Mouse (Mus musculus) brain, embryonic 14.5 days (tissue): Measurements from ENCODE around the gene Syne4.

Experiments used
- CTCF ChIP-seq: fragments of 200-500 bp; IDR thresholded peaks from 2 replicates; pipeline ENCODE4 v1.5.1; 2012; ENCODE audit warnings: inconsistent platforms, mild to moderate bottlenecking, moderate library complexity, borderline replicate concordance; ENCODE audit not compliant: insufficient read depth, insufficient read length; ENCODE audit errors: extremely low read depth
- POLR2A ChIP-seq: fragments of 200-500 bp; IDR thresholded peaks from 2 replicates; pipeline ENCODE4 v1.6.1; 2012; ENCODE audit warnings: mild to moderate bottlenecking, inconsistent platforms, borderline replicate concordance; ENCODE audit not compliant: poor library complexity, insufficient read depth, insufficient read length, severe bottlenecking; ENCODE audit errors: extremely low read depth

DNA sequence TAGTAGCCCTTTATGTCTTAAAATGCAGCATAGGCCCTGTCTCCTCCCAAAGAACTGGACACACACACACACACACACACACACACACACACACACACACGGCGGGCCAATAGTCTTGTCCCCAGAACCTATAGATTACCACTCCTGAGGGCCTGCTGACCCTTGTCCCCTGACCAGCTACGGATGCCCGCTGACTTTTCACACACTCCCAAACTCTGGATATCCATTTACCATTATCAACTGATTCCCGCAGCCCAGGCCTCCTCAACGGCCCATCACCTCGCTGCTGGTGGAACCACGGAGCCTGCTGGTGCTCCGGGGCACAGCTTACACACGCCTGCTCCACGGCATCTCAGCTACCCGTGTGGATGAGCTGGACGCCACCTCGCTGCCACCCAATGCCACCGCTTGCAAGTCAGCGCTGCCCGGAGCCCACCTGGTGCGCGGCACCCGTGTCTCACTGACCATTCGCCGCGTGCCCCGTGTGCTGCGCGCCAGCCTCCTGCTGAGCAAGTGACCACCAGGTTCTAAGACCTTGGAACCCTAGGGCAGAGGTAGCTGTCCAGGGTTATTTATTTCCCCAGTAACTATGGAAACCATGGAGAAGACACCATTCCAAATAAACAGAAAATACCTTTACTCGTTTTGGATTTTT, 814 bp upstream of the Syne4 start:
- TF ChIP-seq CTCF, result no peak
- no peak for TF ChIP-seq POLR2A
